Mouse (Mus musculus) neutrophil, adult 65 days (primary cell): ENCODE data around the gene Calhm1. TPM values are rescaled to one million over a fixed set of nuclear protein-coding genes. Genes with fewer than 3 reads are reported as not detected.

ENCODE experiments used
- total RNA-seq: library from RNA; stranded (reverse); gene quantifications from 2 replicates; pipeline ENCODE4 v1.2.4, GENCODE M21; 2023

Calhm1 gene
- not detected in 2 replicates for total RNA-seq

DNA sequence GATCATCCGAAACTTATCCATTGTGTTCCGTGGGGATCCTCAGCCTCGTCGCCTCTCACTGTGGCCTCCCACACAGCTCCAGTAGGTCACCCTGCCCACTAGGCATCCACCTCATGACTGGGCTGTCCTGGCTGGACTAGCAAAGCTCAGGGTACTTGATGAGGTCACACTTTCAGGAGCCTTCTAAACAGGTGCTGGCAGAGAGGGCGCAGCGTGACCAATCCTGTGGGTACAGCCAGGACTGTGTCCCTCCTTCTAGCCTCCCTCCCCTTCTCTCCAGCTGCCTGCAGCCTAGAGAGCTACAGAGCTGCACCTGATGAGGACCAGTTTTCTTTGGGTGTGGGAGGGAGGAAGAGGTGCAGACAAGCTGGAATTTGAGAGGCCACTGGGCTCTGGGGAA, at the start of gene Calhm1:
Gene Calhm1 (minus strand): TSS at position 101 of the 400 bp plus-strand sequence.

DNA sequence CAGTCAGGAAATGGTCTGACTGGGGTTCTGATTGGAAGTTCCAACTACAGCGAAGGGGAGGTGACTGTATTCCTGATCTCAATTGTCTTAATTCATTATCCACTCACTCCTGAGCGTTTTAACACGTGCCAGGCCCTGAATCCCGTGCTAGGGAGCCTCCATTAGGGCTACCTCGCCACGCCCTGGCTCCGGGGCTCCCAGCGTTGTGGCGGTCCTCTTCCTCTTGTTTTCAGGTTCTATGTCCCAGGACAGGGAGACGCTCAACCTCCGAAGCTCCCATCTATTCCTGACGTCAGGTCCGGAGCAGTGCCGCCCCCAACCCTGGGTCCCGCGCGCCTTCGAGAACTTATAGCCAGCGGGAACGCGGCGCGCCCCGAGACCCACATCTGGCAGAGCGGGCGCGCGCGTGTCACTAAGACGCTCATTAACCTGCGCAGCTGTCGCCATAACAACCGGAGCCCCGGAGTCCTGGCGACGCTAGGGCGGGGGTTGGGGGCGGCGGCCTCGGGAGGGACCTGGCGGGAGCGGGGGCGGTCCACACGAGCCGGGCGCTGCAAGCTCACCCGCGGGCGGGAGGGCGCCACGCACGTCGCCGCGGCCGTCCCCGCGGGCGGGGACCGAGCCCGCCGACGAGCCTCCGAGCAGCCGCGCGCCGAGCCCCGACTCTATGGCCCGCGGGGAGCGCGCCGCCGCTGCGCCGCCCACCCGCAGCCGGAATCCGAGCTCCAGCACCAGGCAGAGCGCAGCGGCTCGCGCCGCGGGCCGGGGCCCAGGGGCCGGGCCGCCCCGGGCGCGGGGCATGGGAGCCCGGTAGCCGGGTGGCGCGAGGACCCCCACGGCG, 34.6 kb upstream of the Calhm1 start, which contains the start of gene Neurl1a:
Gene Neurl1a (plus strand): TSS at position 390 of the 841 bp plus-strand sequence.

DNA sequence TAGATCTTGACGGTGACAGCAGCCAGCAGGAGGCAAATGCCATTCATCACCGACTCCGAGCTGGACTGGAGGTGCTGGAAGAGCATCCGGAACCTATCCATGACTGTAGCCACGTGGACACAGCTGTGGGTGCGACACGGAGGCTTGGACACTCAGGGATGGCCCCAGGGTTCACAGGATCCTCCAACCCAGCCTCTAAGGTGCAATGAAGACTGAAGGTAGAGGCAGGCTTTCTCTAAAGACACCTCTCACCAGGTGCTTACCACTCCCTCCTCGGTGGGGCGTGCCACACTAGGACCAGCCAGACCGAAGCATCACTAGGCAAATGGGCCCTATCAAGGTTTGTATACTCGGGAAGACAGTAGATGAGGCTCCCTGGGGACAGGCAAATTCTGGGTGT, 13.6 kb upstream of the Calhm1 start, which contains the start of gene Calhm3:
Gene Calhm3 (minus strand): TSS at position 101 of the 400 bp plus-strand sequence.

DNA sequence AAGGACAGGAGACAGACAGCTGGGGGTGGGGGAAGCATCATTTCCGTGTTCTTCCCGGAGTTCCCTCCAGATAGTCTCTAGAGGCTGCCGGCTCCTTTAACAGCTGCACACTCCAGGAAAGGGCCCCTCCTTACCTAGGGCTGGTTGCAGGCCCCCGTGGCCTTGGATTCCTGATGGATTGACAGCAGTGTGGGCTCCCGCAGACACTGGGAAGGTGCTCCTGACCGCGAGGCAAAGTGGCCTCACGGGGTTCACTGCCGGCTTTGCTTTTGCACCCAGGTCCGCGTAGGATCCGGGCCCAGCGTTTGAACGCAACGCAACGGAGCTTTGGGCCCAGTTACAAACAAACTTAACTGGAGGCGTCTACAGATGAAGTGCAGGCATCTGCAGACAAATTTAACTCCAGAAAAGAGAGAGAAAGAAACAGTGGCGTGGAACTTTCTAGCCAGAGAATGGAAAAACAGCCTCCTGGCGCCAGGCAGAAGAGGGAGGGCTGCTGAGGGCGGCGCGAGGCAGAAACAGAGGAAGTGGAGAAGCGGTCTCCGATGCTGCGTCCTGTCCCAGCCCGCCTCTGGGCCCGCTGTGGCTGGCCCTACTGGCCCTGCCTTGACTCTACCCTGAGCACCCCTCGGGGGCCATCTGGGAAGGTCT, 6.2 kb downstream of the Calhm1 start, which contains the start of gene Calhm2:
Gene Calhm2 (minus strand): TSS at position 524 of the 651 bp plus-strand sequence.

Other genes starting within 250 kb of the Calhm1 start
- gene Ina, start 129.6 kb downstream of the Calhm1 start, total RNA-seq, result not detected in 2 replicates
- gene Nt5c2, start 129.1 kb downstream of the Calhm1 start, total RNA-seq, result 94.5 and 127 TPM in 2 replicates
- 0.63 and 1.5 TPM in 2 replicates for gene Pcgf6, start 93.3 kb downstream of the Calhm1 start, total RNA-seq
- gene Taf5, start 76.5 kb downstream of the Calhm1 start, total RNA-seq, result 8.3 and 10.1 TPM in 2 replicates
- 83.9 and 142 TPM in 2 replicates for gene Usmg5, start 53.6 kb downstream of the Calhm1 start, total RNA-seq
- gene Pdcd11, start 53.5 kb downstream of the Calhm1 start, total RNA-seq, result 6.5 and 8.8 TPM in 2 replicates
- gene Calhm2, start 6.0 kb downstream of the Calhm1 start, total RNA-seq, result 4.6 and 5.4 TPM in 2 replicates
- gene Calhm3, start 13.5 kb upstream of the Calhm1 start, total RNA-seq, result not detected in 2 replicates
- gene Neurl1a, start 34.6 kb upstream of the Calhm1 start, total RNA-seq, result 0.32 TPM in 1 of 2 replicates, not detected in the other